Mouse (Mus musculus) testis, postnatal 14 days (tissue): ENCODE results near the gene Bhlha15.

ENCODE experiments used
- DNase-seq: peaks from one replicate; pipeline ENCODE4 v3.0.0; 2021; ENCODE audit warnings: low spot score

Gene Bhlha15

GRCm38 (mm10) chr5:144191026-144191425 is 940 bp downstream of the Bhlha15 start:
- no peak for DNase-seq

- no peak for DNase-seq
Measured at GRCm38 (mm10) chr5:144192673-144193072, 2.6 kb downstream of the Bhlha15 start.

- DNase-seq: no peak
Measured at GRCm38 (mm10) chr5:144194416-144194815, 4.3 kb downstream of the Bhlha15 start.

- DNase-seq: no peak
Measured at GRCm38 (mm10) chr5:144195567-144195966, 5.5 kb downstream of the Bhlha15 start.

GRCm38 (mm10) chr5:144200616-144201015 is 10.5 kb downstream of the Bhlha15 start:
- DNase-seq: no peak

- DNase-seq: no peak
Measured at GRCm38 (mm10) chr5:144202430-144202829, 12.3 kb downstream of the Bhlha15 start.

GRCm38 (mm10) chr5:144203398-144203959 is 13.4 kb downstream of the Bhlha15 start:
- DNase-seq: no peak

GRCm38 (mm10) chr5:144204303-144204702 is 14.2 kb downstream of the Bhlha15 start:
- DNase-seq: no peak

- no peak for DNase-seq
Measured at GRCm38 (mm10) chr5:144204911-144205310, 14.8 kb downstream of the Bhlha15 start.

- no peak for DNase-seq
Measured at GRCm38 (mm10) chr5:144206069-144206468, 16.0 kb downstream of the Bhlha15 start.

- DNase-seq: no peak
Measured at GRCm38 (mm10) chr5:144207478-144207877, 17.4 kb downstream of the Bhlha15 start.

- DNase-seq: no peak
Measured at GRCm38 (mm10) chr5:144214453-144214852, 24.4 kb downstream of the Bhlha15 start.

GRCm38 (mm10) chr5:144215992-144216391 is 25.9 kb downstream of the Bhlha15 start:
- DNase-seq: no peak

- DNase-seq: no peak
Measured at GRCm38 (mm10) chr5:144218061-144218460, 28.0 kb downstream of the Bhlha15 start.

- DNase-seq: no peak
Measured at GRCm38 (mm10) chr5:144219306-144219705, 29.2 kb downstream of the Bhlha15 start.

- DNase-seq: no peak
Measured at GRCm38 (mm10) chr5:144219936-144220335, 29.9 kb downstream of the Bhlha15 start.

GRCm38 (mm10) chr5:144221305-144221704 is 31.2 kb downstream of the Bhlha15 start:
- DNase-seq: no peak

- DNase-seq: no peak
Measured at GRCm38 (mm10) chr5:144222811-144223502, 32.9 kb downstream of the Bhlha15 start.

- DNase-seq: peak; percentile 91
Measured at GRCm38 (mm10) chr5:144223503-144223862, 33.4 kb downstream of the Bhlha15 start, which contains the start of gene Tecpr1. Tecpr1 (minus strand) TSS chr5:144223615.

GRCm38 (mm10) chr5:144223899-144224816 is 34.1 kb downstream of the Bhlha15 start:
- DNase-seq: no peak

GRCm38 (mm10) chr5:144226220-144226619 is 36.1 kb downstream of the Bhlha15 start:
- DNase-seq: no peak

- DNase-seq: no peak
Measured at GRCm38 (mm10) chr5:144230216-144230615, 40.1 kb downstream of the Bhlha15 start.

GRCm38 (mm10) chr5:144231410-144231809 is 41.3 kb downstream of the Bhlha15 start:
- no peak for DNase-seq
